Mouse (Mus musculus): ENCODE results near the gene 4933417A18Rik.
"Not testable (repeated sequence)": the region's sequence is repeated elsewhere in the genome, so short reads cannot be mapped to it uniquely, and the experiment has no call there.

Gene 4933417A18Rik

DNA sequence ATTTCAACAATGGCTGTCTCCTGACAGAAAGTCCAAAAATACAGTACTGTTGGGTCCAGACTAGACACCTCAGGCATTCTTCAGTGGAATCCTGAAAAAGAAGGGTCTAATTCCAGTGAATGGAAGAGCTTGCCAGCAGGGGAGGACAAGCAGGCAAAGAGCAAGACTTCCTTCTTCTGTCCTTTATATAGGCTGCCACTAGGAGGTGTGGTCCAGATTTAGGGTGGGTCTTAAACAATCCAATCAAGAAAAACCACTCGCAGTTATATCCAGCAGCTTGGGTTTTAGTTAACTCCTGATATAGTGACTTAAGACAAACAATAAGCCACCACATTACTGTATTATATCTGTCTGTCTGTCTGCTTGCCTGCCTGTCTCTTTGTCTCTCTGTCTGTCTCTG lies 49.6 kb downstream of the 4933417A18Rik start:
- peak in 1 of 2 experiments; percentile 37 for DNase-seq (ENCODE audit: low spot score in 2 of 2)

GRCm38 (mm10) chr13:34976116-34976515 lies 51.9 kb downstream of the 4933417A18Rik start:
- no peak for DNase-seq (ENCODE audit: low spot score in 2 of 2)

DNA sequence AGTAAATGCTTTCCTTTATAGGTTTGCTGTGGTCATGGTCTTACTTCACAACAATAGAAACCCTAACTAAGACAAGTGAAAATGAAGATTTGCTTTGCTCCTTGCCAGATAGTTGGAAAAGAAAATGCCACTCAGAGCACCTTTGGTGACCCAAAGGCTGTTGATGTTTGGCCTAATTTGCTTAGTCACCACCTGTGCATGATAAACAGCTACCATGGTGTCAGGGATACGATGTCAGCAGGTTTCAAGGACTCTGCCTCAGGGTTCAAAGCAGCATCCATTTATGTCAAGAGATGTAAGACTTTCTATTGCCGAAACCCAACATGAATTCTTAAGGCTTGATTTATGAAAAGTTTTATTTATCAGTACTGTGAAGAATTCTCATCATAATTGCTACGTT lies 53.2 kb downstream of the 4933417A18Rik start:
- DNase-seq (ENCODE audit: low spot score in 2 of 2), result no peak

DNA sequence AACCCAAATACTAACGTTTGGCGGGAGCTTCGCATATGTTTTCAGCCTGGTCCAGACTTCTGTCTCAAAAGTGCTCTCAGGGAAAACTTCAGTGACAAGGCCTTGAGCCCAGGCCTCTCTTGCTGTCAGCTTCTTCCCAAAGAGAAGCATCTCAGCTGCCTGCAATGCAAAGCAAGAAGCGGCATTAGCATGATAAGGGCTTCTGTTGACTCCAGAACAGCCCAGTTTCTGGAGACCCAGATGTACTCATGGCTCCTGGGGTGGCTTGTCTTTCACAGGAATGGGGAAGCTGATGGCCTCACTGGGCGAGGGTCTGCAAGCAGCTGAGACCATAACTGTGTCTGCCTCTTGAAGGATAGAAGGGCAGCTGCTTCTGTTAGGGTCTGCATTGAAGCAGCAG lies 54.4 kb downstream of the 4933417A18Rik start:
- DNase-seq (ENCODE audit: low spot score in 2 of 2), result not testable (repeated sequence)

- not testable (repeated sequence) for DNase-seq (ENCODE audit: low spot score in 2 of 2)
These were observed 59.3 kb downstream of the 4933417A18Rik start for GRCm38 (mm10) chr13:34983479-34983878.

DNA sequence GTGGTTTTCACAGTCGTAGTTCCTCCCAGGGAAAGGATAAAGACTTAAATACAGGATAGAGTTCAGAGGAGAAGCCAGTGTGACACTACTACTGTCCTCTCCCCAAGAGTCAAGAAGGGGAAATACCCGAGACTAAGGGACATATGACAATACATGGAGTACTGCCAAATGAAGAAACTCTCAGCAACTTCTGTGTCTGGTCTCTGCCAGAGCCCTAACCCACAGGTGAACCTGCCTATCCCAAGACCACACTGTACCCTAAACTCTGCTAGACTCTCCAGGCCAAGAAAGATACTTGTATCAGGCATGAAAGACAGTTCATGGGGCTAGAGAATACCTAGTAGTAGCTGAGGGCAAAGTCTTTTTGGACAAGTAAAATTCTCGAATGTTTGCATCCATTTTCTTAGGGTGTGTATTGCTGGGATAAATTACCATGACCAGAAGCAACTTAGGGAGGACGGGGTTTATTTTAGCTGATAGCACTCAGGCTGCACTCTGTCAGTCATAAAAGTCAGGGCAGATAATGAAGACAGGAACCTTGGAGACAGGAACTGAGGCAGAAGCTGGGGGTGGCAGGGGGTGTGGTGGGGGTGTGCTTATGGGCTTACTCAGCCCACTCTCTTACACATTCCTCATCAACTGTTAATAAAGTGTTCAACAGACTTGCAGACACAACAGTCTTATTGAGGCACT lies 67.5 kb downstream of the 4933417A18Rik start:
- no peak for DNase-seq (ENCODE audit: low spot score in 2 of 2)

GRCm38 (mm10) chr13:34993085-34993484 lies 68.9 kb downstream of the 4933417A18Rik start:
- no peak for DNase-seq (ENCODE audit: low spot score in 2 of 2)

DNA sequence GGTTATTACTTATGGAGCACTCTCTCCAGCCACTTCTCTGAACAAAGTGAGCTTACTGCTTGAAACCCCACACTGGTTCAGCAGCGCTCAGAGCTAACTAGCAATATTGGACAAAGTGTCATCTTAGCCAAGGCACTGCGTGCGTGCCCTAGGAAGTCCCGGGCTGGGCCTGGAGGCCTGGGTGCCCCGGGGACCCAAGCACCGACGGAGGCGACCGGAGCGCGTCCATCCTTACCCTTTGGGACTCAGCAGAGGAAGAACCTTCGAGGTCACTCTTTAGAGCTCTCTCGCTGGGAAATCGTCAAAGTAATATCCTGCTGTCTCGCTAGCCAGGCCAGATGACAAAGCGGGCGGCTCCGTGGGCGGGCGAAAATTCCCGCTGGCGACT lies 69.4 kb downstream of the 4933417A18Rik start:
- DNase-seq (ENCODE audit: low spot score in 2 of 2), result peak in 1 of 2 experiments; percentile 18

GRCm38 (mm10) chr13:34993983-34994811 lies 70.0 kb downstream of the 4933417A18Rik start:
- DNase-seq (ENCODE audit: low spot score in 2 of 2), result peak; percentile 86 to 94

GRCm38 (mm10) chr13:34995925-34996324 lies 71.7 kb downstream of the 4933417A18Rik start:
- no peak for DNase-seq (ENCODE audit: low spot score in 2 of 2)

Data from thymus, postnatal 10 days (tissue).